Mouse (Mus musculus) heart, adult 11 months (tissue): Measurements from ENCODE around the gene Pomgnt2.
A peak's percentile ranks its signal among the peaks of the same experiment; 100 is the strongest.

Experiments
- DNase-seq: peaks from one replicate; pipeline ENCODE4 v3.0.0; 2022

The Pomgnt2 gene

GRCm38 (mm10) chr9:121968258-121968657 is 28.7 kb downstream of the Pomgnt2 start:
- no peak for DNase-seq

- DNase-seq, result no peak
These were observed 32.0 kb downstream of the Pomgnt2 start for GRCm38 (mm10) chr9:121964941-121965340.

- peak; percentile 94 for DNase-seq
These were observed 36.8 kb downstream of the Pomgnt2 start for GRCm38 (mm10) chr9:121959966-121960635.

- no peak for DNase-seq
These were observed 44.3 kb downstream of the Pomgnt2 start for GRCm38 (mm10) chr9:121952596-121952995.

- DNase-seq, result no peak
These were observed 45.8 kb downstream of the Pomgnt2 start for GRCm38 (mm10) chr9:121951114-121951423.

GRCm38 (mm10) chr9:121950418-121951113 is 46.3 kb downstream of the Pomgnt2 start, which contains the start of gene Fam198a:
Gene Fam198a, plus strand, starts transcription at chr9:121950988.
- peak; percentile 98 for DNase-seq

GRCm38 (mm10) chr9:121948431-121948830 is 48.5 kb downstream of the Pomgnt2 start:
- no peak for DNase-seq

- no peak for DNase-seq
These were observed 49.1 kb downstream of the Pomgnt2 start for GRCm38 (mm10) chr9:121947784-121948183.

GRCm38 (mm10) chr9:121943628-121944027 is 53.3 kb downstream of the Pomgnt2 start:
- DNase-seq, result peak; percentile 58

- peak; percentile 79 for DNase-seq
These were observed 53.9 kb downstream of the Pomgnt2 start for GRCm38 (mm10) chr9:121943005-121943404.

GRCm38 (mm10) chr9:121937944-121938355 is 59.0 kb downstream of the Pomgnt2 start:
- DNase-seq, result peak; percentile 85

- no peak for DNase-seq
These were observed 59.5 kb downstream of the Pomgnt2 start for GRCm38 (mm10) chr9:121937451-121937864.

- DNase-seq, result no peak
These were observed 60.0 kb downstream of the Pomgnt2 start for GRCm38 (mm10) chr9:121936952-121937351.

GRCm38 (mm10) chr9:121934856-121935255 is 62.1 kb downstream of the Pomgnt2 start:
- peak; percentile 43 for DNase-seq
